Mouse (Mus musculus) thymus, postnatal 10 days (tissue): ENCODE results near the gene Dmxl2.
A peak's percentile ranks its signal among the peaks of the same experiment; 100 is the strongest.

Source experiments
- DNase-seq, 2 experiments: peaks; one replicate each; pipeline ENCODE4 v3.0.0; 2021; ENCODE audit warnings: low spot score in 2 of 2

Gene Dmxl2

DNA sequence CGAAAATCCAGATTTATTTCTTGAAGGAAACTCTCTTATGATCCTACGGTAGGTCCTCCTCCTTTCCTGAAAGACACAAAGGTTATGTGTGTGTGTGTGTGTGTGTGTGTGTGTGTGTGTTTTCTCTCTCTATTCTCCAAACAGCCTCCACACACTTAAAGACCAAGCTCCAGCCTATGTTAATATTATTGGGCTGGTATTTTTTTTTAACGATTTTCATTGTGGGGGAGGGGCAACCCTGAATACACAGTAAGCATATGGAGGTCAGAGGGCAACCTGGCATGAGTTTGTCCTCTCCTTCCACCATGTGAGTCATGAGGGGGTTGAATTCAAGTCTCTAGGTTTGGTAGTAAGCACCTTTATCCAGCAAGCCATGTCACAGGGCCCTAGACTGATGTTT is 1.6 kb downstream of the Dmxl2 start:
- DNase-seq: no peak

- DNase-seq: no peak
Measured at GRCm38 (mm10) chr9:54499291-54499690, 2.1 kb downstream of the Dmxl2 start.

DNA sequence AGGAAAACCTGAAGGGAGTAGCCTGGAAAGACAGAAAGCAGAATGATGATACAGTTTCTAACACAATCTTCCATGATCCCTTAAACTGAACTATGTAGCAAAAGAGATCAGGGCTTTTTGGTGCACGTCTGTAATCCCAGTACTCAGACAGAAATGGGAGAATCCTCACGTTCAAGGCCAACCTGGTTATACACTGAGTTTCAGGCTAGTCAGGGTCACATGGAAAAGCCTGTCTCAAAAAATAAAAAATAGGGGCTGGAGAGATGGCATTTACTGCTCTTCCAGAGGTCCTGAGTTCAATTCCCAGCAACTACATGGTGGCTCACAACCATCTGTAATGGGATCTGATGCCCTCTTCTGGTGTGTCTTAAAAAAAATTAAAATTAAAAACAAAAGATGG is 11.0 kb downstream of the Dmxl2 start:
- no peak for DNase-seq

GRCm38 (mm10) chr9:54489599-54489998 is 11.8 kb downstream of the Dmxl2 start:
- no peak for DNase-seq

DNA sequence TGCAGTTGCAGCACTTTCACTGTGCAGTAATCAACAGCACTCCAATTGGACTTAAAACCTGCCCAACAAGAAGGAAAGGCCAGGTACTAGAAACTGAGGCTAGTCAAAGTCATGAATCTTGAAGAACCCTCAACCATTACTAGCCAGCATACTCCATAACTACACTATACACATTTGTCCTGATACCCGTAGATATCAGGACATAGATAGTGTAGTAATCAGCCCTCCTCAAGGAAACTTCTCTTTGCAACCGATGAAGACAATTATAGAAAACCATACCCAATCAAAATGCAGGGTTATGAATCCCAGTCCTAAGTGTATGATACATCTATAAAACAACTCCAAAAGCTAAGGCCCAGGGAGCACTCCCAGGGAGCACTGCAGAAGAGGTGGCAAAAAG is 16.5 kb downstream of the Dmxl2 start:
- DNase-seq: no peak

DNA sequence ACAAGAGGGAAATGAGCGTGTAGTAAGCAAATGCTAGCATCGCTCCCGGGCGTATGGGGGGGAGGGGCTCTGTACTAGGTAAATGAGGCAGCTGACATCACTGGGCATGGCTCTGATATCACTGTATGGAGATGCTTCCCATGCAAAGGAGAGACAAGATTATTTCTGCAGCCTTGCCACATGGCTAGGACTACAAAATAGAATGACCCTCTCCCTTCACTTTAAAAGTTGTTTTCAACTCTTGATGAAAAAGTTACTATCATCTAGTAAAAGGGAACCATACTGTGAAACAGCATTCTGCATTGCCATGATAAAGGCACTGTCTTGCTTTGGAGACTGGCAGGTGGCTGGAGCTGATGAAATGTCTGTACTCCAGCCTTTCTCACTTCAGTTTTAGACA is 18.2 kb downstream of the Dmxl2 start:
- DNase-seq: no peak

- DNase-seq: no peak
Measured at GRCm38 (mm10) chr9:54482763-54483162, 18.7 kb downstream of the Dmxl2 start.

DNA sequence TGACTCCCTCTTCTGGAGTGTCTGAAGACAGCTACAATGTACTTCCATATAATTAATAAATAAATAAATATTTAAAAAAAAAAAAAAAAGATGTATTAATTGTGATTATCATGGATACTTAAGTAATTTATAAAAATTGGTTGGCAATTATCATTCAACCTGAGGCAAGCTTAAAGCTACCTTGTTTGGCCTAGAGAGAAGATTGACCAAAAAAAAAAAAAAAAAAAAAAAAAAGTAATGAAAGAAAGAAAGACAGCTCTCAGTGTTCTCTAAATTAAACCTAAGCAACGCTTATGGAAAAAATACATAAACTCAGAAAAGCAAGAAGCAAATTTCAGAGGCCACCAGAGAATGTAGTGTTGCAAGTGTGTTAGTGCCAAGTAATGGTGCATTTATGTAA is 22.4 kb downstream of the Dmxl2 start:
- no peak for DNase-seq

GRCm38 (mm10) chr9:54478117-54478516 is 23.3 kb downstream of the Dmxl2 start:
- no peak for DNase-seq

DNA sequence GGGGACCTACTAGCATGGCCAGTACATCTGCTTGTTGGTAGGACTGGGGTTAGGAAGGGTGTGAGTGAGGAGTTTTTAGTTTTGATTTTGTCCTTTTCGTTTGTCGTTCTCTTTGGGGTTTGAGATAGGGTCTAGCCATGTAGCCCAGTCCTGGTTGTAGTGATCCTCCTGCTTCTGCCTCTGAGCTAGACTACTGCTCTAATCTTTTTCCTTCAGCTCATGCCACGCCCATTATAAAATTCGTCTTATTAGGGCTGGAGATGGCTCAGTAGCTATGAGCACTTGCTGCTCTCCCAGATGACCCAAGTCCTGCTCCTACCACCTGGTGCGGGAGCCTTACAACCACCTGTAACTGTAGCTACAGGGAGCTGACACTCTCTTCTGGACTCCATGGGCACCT is 26.9 kb downstream of the Dmxl2 start:
- DNase-seq: no peak

DNA sequence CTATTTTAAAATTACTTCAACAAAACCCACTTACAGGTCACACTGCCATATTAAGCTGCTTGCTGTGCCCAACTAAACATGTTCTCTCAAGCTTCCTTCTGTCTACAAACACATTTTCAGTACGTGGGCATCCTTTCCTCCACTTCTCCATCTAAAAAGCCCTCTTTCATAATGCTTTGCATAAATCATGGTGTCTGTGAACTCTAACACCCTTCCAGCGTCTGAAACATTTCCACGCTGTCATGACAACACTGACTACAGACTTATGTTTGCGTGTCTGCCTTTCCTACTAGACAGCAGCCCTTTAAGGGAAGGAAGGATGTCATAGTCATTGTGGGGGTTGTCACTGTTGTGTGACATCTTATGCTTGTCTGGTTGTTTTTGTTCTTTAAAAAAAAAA is 27.4 kb downstream of the Dmxl2 start:
- DNase-seq: no peak

DNA sequence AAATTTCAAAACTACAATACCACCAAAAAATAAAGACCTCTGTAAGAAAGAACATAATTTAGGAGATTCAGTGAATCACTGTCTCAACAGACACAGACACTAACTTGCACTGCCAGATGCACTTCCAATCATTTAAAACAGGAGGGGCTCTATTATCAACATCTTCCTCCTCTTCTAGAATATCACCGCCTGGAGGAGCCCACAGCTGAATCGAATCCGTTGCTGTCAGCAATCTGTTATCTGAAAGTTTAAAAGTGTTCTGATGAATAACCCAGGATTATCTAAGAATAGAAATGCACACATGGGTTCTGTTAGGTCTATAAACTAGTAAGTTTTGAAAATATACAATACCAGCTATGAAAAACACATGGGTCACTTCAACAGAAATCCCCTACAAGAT is 28.6 kb downstream of the Dmxl2 start:
- no peak for DNase-seq

DNA sequence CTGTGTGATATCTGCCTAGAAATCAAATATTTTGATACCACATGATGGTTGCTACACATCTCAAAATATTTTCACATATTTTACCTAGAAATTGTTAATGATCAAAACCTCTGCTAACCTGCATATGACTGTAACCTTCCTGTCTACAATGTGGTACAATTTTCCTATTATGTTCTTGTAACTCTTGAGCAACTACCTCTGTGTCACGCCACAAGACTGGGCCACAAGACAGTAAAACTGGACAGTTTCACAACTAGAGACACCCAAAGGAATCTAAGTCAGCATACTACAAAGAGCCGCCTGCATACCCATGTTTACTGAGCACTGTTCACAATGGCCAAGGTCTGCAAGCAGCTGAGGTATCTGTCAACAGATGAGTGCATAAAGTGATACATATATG is 32.1 kb downstream of the Dmxl2 start:
- no peak for DNase-seq

DNA sequence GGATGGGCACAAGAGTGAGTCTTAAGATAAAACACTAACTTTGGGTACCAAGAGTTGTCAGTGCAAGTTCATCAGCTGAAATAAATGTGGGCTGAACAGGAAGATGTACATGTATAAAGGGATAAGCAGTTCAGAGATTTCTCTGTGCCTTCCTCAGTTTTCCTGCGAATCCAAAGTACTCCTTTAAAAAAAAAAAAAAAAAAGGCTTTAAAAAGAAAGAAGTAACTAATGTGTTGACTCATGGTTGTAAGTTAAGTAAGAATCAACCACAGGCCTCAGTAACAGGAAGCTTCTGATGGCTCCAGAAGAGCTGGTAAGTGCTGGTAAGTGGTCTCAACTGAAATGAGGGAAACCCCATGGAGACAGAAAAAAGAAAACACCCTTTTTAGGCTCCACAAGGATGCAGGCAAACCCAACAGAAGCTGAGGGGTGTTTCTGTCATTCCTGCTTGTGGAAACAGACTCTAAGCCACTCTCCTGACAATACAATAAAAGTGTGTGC is 33.9 kb downstream of the Dmxl2 start:
- DNase-seq: no peak

- DNase-seq: no peak
Measured at GRCm38 (mm10) chr9:54463483-54464054, 37.9 kb downstream of the Dmxl2 start.

GRCm38 (mm10) chr9:54439015-54439414 is 62.4 kb downstream of the Dmxl2 start:
- DNase-seq: no peak

GRCm38 (mm10) chr9:54438246-54438645 is 63.2 kb downstream of the Dmxl2 start:
- peak in 1 of 2 experiments; percentile 21 for DNase-seq

- DNase-seq: no peak
Measured at GRCm38 (mm10) chr9:54416238-54416637, 85.2 kb downstream of the Dmxl2 start.

DNA sequence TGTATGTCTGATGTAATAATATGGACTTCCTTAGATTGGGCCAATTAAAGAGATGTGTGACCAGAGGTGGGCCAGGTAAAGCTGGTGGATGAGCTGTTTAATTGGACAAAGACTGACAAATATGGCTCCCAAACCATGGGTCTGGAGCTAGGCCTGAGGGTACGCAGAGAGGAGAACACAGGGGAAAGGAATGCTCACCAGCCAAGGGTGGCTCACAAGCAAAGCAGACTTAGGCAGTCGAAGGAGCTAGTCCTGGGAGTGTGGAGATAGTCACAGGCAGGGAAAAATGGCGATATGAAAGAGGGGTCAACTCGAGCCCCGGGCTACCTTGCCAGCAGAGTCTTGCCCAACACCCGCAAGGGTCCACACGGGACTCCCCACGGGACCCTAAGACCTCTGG is 144.7 kb downstream of the Dmxl2 start:
- DNase-seq: no peak

DNA sequence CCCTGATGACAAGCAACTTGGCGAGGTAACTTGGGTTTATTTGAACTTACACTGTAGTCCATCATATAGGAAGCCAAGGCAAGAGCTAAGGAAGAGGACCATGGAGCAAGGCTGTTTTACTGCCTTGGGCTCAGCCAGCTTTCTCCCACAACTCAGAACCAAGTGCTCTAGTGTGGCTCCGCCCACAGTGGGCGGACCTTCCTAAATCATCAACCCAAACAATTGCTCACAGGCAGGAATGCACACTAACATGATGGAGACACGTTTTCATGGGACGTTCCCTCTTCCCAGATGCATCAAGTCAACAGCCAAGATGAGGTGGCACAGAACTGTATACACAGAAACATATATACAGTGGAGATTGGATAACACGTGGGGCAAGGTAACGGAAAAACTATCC is 159.4 kb downstream of the Dmxl2 start:
- DNase-seq: no peak

- peak in 1 of 2 experiments; percentile 12 for DNase-seq
Measured at GRCm38 (mm10) chr9:54336532-54337144, 164.8 kb downstream of the Dmxl2 start.

- DNase-seq: no peak
Measured at GRCm38 (mm10) chr9:54335582-54335981, 165.8 kb downstream of the Dmxl2 start.

- no peak for DNase-seq
Measured at GRCm38 (mm10) chr9:54329201-54329600, 172.2 kb downstream of the Dmxl2 start.

- DNase-seq: no peak
Measured at GRCm38 (mm10) chr9:54323456-54323855, 178.0 kb downstream of the Dmxl2 start.
